ENCODE assay signal across 12 mouse cellular contexts in the genomic region with DNA sequence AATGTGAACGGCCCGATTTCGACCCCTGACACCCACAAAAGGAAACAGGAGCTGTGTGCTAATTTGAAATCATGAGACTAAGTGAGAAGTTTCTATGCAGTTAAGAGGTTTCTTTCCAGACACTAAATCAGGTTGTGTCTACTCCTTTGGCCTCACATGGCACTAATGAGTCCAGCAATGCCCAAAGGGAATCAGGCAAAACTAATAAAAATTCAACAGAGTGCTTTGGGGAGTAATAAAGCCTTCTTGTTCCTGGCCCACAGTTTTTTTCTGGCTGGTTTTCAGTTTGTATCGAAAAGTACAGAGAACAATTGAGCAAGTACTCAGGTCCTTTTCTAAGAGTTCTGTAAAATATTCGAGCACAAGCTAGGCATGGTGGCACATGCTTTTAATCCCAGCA.
"Had no signal": no experiment of that assay in that cellular context is flagged by ENCODE, and none has a peak within 500 bp of the region (broad histone marks: within the 10 kb centered on the region; RNA-seq: fewer than 3 reads in every experiment).

No protein-coding gene starts in this region.

- H3K9ac ChIP-seq: liver, embryonic 13.5 days; liver, postnatal 0 days; lung, embryonic 15.5 days; midbrain, embryonic 13.5 days; stomach, embryonic 15.5 days had no signal

- H3K4me3 ChIP-seq: liver, embryonic 13.5 days; lung, embryonic 15.5 days; midbrain, embryonic 13.5 days; stomach, embryonic 15.5 days had no signal

- DNase-seq: kidney, adult 18-20 months; kidney, postnatal 36 days; liver; liver, embryonic 13.5 days; liver, postnatal 0 days; right cerebral cortex, postnatal 14 days; thymus, adult 2 months; thymus, postnatal 25 days had no signal

- H3K27ac ChIP-seq: kidney, postnatal 0 days; liver, embryonic 13.5 days; lung, embryonic 15.5 days; midbrain, embryonic 13.5 days; stomach, embryonic 15.5 days had no signal

- H3K36me3 ChIP-seq: liver, embryonic 13.5 days; lung, embryonic 15.5 days; midbrain, embryonic 13.5 days; stomach, embryonic 15.5 days had no signal

- H3K27me3 ChIP-seq: stomach, embryonic 15.5 days had no signal

- ATAC-seq: liver, postnatal 0 days; midbrain, embryonic 13.5 days had no signal

- H3K9me3 ChIP-seq: liver, embryonic 13.5 days; lung, embryonic 15.5 days; midbrain, embryonic 13.5 days; stomach, embryonic 15.5 days had no signal

- H3K4me2 ChIP-seq: liver, embryonic 13.5 days; lung, embryonic 15.5 days; midbrain, embryonic 13.5 days; stomach, embryonic 15.5 days had no signal
